Mouse (Mus musculus) hindbrain, embryonic 11.5 days (tissue): ENCODE measurements around the gene Zxdc. TPM values are rescaled to one million over a fixed set of nuclear protein-coding genes. Genes with fewer than 3 reads are reported as not detected.

ENCODE experiments used
- ATAC-seq: fragments of 200-750 bp; cut with Nextera tagmentation; 2 replicates; pipeline ENCODE4 v1.8.0; 2017; ENCODE audit warnings: mild to moderate bottlenecking, moderate TSS enrichment, moderate library complexity; ENCODE audit not compliant: low FRiP score
- DNase-seq: peaks from one replicate; pipeline ENCODE4 v3.0.0-alpha.2; 2015; ENCODE audit warnings: low spot score
- H3K27ac ChIP-seq: fragments of 300-500 bp; sonication (generic); 2 replicates; pipeline ENCODE4 v1.5.1; 2014; ENCODE audit warnings: mild to moderate bottlenecking, low read depth, low read length
- H3K27me3 ChIP-seq: fragments of 300-500 bp; sonication (generic); 2 replicates; pipeline ENCODE4 v1.6.1; 2014; ENCODE audit warnings: mild to moderate bottlenecking, low read length, moderate library complexity, mixed read lengths; ENCODE audit not compliant: control insufficient read depth, insufficient read depth
- H3K36me3 ChIP-seq: fragments of 300-500 bp; sonication (generic); 2 replicates; pipeline ENCODE4 v1.6.1; 2014; ENCODE audit warnings: mild to moderate bottlenecking, low read length, moderate library complexity, mixed read lengths; ENCODE audit not compliant: control insufficient read depth, insufficient read depth
- H3K4me1 ChIP-seq: fragments of 300-500 bp; sonication (generic); replicated peaks from 2 replicates; pipeline ENCODE4 v1.6.1; 2014; ENCODE audit warnings: low read length, mixed read lengths; ENCODE audit not compliant: control insufficient read depth, insufficient read depth
- H3K4me2 ChIP-seq: fragments of 300-500 bp; sonication (generic); replicated peaks from 2 replicates; pipeline ENCODE4 v1.6.1; 2014; ENCODE audit warnings: mild to moderate bottlenecking, low read depth, low read length
- H3K4me3 ChIP-seq: fragments of 300-500 bp; sonication (generic); 2 replicates; pipeline ENCODE4 v1.5.1; 2014; ENCODE audit warnings: low read depth, low read length
- H3K9ac ChIP-seq: fragments of 300-500 bp; sonication (generic); 2 replicates; pipeline ENCODE4 v1.6.1; 2014; ENCODE audit warnings: low read depth, low read length
- H3K9me3 ChIP-seq: fragments of 300-500 bp; sonication (generic); 2 replicates; pipeline ENCODE4 v1.6.1; 2016; ENCODE audit warnings: low read length; ENCODE audit not compliant: control insufficient read depth
- WGBS: fragments of 180-500 bp; shearing (Covaris S2); extraction: QIAGEN DNeasy Blood & Tissue Kit; methylation state at CpG from one replicate; pipeline ENCODE4 v1.1.7; 2014; 5-methylcytosine and 5-hydroxymethylcytosine counted together
- polyA plus RNA-seq: library from polyadenylated mRNA; unstranded; fragments of >200 nt; fragmentation: Nextera tagmentation; extraction: Ambion mirVana; gene quantifications from 2 replicates; pipeline ENCODE4 v1.2.1, GENCODE M21; 2014

The Zxdc gene
- polyA plus RNA-seq, 1 experiment from 2014 or later: 10.4 TPM

DNA sequence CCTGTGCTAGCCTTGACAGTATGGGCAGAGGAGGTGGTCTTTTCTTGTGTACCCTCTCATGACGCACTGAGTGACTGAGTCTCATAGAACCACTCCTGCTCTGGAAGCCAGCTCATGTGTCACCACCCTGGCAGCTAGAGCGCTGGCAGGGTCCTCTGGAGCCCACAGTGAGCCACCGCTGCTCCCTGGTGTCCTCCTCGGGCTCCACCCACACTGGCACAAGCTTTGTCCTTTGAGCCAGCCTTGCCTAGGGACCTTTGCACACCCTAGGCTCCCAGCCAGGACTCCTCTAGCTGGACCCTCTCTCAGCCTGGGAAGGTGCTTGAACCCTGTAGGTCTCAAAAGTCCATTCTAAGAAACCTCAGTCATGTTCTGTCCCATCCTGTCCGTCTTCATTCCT, 81.4 kb downstream of the Zxdc start:
- Histone ChIP-seq H3K27me3 (no peaks in the 10 kb centered on the region), H3K4me3 (no peak overlapping the region), H3K9ac (no peak overlapping the region), H3K9me3 (no peaks in the 10 kb centered on the region), H3K27ac (no peak overlapping the region), H3K36me3 (no peaks in the 10 kb centered on the region), H3K4me1 (no peaks in the 10 kb centered on the region), H3K4me2 (no peak overlapping the region)
- WGBS: 67% methylated on average over 5 of the region's 5 CpGs
- no peak for DNase-seq
- ATAC-seq: no peak

GRCm38 (mm10) chr6:90451512-90451911, 82.2 kb downstream of the Zxdc start:
- no peak overlapping the region for H3K27ac ChIP-seq
- ATAC-seq: no peak
- no peak overlapping the region for H3K4me3 ChIP-seq
- no peaks in the 10 kb centered on the region for H3K36me3 ChIP-seq
- no peaks in the 10 kb centered on the region for H3K27me3 ChIP-seq
- no peak overlapping the region for H3K9ac ChIP-seq
- no peak overlapping the region for H3K4me2 ChIP-seq
- H3K4me1 ChIP-seq: no peaks in the 10 kb centered on the region
- WGBS: 90% methylated on average over 5 of the region's 5 CpGs
- DNase-seq: no peak
- H3K9me3 ChIP-seq: no peaks in the 10 kb centered on the region

DNA sequence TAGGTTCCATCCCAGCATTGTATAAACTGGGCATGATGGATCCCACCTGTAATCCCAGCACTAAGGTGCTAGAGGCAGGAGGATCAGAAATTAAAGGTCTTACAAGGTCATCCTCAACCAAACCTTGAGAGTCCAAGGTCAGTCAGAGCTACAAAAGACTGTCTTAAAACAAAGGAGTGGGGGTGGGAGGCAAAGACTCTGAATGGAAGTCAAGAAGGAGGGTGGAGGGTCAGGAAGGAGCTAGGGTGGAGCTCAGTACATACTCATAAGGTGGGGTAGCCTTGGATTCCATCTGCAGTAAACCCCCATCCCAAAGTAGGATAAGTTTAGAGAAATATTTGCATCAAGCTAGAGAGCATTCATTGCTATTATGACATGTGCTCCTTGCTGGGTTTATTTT, 83.3 kb downstream of the Zxdc start:
- H3K4me1 ChIP-seq: no peaks in the 10 kb centered on the region
- no peak for DNase-seq
- no peaks in the 10 kb centered on the region for H3K27me3 ChIP-seq
- no peak overlapping the region for H3K27ac ChIP-seq
- no peak overlapping the region for H3K4me3 ChIP-seq
- H3K36me3 ChIP-seq: no peaks in the 10 kb centered on the region
- ATAC-seq: no peak
- H3K9ac ChIP-seq: no peak overlapping the region
- no peak overlapping the region for H3K4me2 ChIP-seq
- H3K9me3 ChIP-seq: no peaks in the 10 kb centered on the region

Other genes starting within 250 kb of the Zxdc start
- gene Vmn1r51, start 246.9 kb upstream of the Zxdc start, polyA plus RNA-seq: not detected in 2 replicates
- not detected in 2 replicates for gene Vmn1r52, start 194.7 kb upstream of the Zxdc start, polyA plus RNA-seq
- gene V1ra8, start 166.7 kb upstream of the Zxdc start, polyA plus RNA-seq: not detected in 2 replicates
- not detected in 2 replicates for gene Vmn1r53, start 145.1 kb upstream of the Zxdc start, polyA plus RNA-seq
- not detected in 2 replicates for gene Vmn1r54, start 123.2 kb upstream of the Zxdc start, polyA plus RNA-seq
- not detected in 2 replicates for gene BC048671, start 68.3 kb upstream of the Zxdc start, polyA plus RNA-seq
- 0.27 TPM in 1 of 2 replicates, not detected in the other for gene Chst13, start 44.3 kb upstream of the Zxdc start, polyA plus RNA-seq
- not detected in 2 replicates for gene Uroc1, start 36.2 kb upstream of the Zxdc start, polyA plus RNA-seq
- 1.2 and 1.5 TPM in 2 replicates for gene Cfap100, start 59.3 kb downstream of the Zxdc start, polyA plus RNA-seq
- gene Klf15, start 93.1 kb downstream of the Zxdc start, polyA plus RNA-seq: 1.9 and 3.6 TPM in 2 replicates
- 2.2 TPM in 2 replicates for gene Aldh1l1, start 116.9 kb downstream of the Zxdc start, polyA plus RNA-seq
- gene Slc41a3, start 235.2 kb downstream of the Zxdc start, polyA plus RNA-seq: 3.2 and 3.5 TPM in 2 replicates